Mouse (Mus musculus) C2C12 (cell line): Measurements from ENCODE around the gene Ganc.

Experiments used
- CTCF ChIP-seq: IDR thresholded peaks from one replicate; pipeline ENCODE4 v1.5.1; 2011; ENCODE audit not compliant: control insufficient read depth, insufficient read depth, insufficient read length
- MAX ChIP-seq: IDR thresholded peaks from one replicate; pipeline ENCODE4 v1.6.1; 2011; ENCODE audit warnings: mild to moderate bottlenecking, control low read depth
- MYOD1 ChIP-seq: IDR thresholded peaks from one replicate; pipeline ENCODE4 v1.6.1; 2011; ENCODE audit warnings: low read depth; ENCODE audit not compliant: control insufficient read depth, insufficient read length
- MYOG ChIP-seq: IDR thresholded peaks from one replicate; pipeline ENCODE4 v1.6.1; 2011; ENCODE audit not compliant: control insufficient read depth, insufficient read length; ENCODE audit errors: extremely low read depth

GRCm38 (mm10) chr2:120403986-120404822, 508 bp downstream of the Ganc start, which contains the start of gene Tmem87a:
- TF ChIP-seq CTCF (no peak), MAX (no peak), MYOG (no peak), MYOD1 (no peak)
